Mouse (Mus musculus) embryonic facial prominence, embryonic 13.5 days (tissue): ENCODE data around the gene Ttc30b. TPM values are rescaled to one million over a fixed set of nuclear protein-coding genes. Genes with fewer than 3 reads are reported as not detected.

Source experiments
- ATAC-seq: fragments of 200-750 bp; cut with Nextera tagmentation; 2 replicates; pipeline ENCODE4 v1.8.0; 2017; ENCODE audit warnings: low read depth; ENCODE audit not compliant: insufficient number of reproducible peaks, insufficient read depth, low FRiP score, low TSS enrichment
- H3K27ac ChIP-seq: fragments of 300-500 bp; sonication (generic); 2 replicates; pipeline ENCODE4 v1.5.1; 2015; ENCODE audit warnings: moderate library complexity, mild to moderate bottlenecking, inconsistent platforms
- H3K27me3 ChIP-seq: fragments of 300-500 bp; sonication (generic); 2 replicates; pipeline ENCODE4 v1.6.1; 2015; ENCODE audit warnings: mild to moderate bottlenecking, inconsistent platforms
- H3K36me3 ChIP-seq: fragments of 300-500 bp; sonication (generic); 2 replicates; pipeline ENCODE4 v1.6.1; 2015; ENCODE audit warnings: mild to moderate bottlenecking, inconsistent platforms
- H3K4me1 ChIP-seq: fragments of 300-500 bp; sonication (generic); 2 replicates; pipeline ENCODE4 v1.6.1; 2015; ENCODE audit warnings: inconsistent platforms
- H3K4me2 ChIP-seq: fragments of 300-500 bp; sonication (generic); 2 replicates; pipeline ENCODE4 v1.6.1; 2015; ENCODE audit warnings: moderate library complexity, mild to moderate bottlenecking, inconsistent platforms
- H3K4me3 ChIP-seq: fragments of 300-500 bp; sonication (generic); 2 replicates; pipeline ENCODE4 v1.5.1; 2015; ENCODE audit warnings: mild to moderate bottlenecking, inconsistent platforms
- H3K9ac ChIP-seq: fragments of 300-500 bp; sonication (generic); 2 replicates; pipeline ENCODE4 v1.6.1; 2015; ENCODE audit warnings: mild to moderate bottlenecking, inconsistent platforms
- H3K9me3 ChIP-seq: fragments of 300-500 bp; sonication (generic); 2 replicates; pipeline ENCODE4 v1.6.1; 2016; ENCODE audit warnings: inconsistent platforms
- WGBS: fragments of 180-500 bp; shearing (Covaris S2); methylation state at CpG from one replicate; pipeline ENCODE4 v1.1.7; 2015; ENCODE audit warnings: mixed read lengths; 5-methylcytosine and 5-hydroxymethylcytosine counted together
- polyA plus RNA-seq: library from polyadenylated mRNA; unstranded; fragments of >200 nt; fragmentation: Nextera tagmentation; extraction: Ambion mirVana; gene quantifications from 2 replicates; pipeline ENCODE4 v1.2.1, GENCODE M21; 2015

Ttc30b gene
- polyA plus RNA-seq, 1 experiment from 2014 or later = 8.7 TPM

DNA sequence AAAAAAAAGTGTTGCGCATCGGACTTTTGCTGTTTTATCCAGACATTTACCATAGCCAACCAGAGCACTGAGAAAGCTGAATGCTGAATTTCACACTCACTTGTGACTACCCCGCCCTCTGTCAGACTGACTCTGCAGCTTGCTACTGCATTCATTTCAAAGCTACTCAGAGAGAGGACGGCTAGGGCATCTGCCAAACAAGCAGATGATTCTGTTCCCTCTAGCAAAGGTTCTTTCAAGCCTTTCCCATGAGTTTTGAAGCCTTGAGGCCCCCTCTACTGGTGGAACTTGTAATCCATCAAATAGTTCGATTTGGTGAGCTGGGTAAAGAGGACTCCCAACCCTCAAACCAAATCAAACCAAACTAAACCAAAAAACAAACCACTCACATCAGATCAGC, 26.6 kb upstream of the Ttc30b start:
- Histone ChIP-seq H3K36me3 (no peaks in the 10 kb centered on the region), H3K27me3 (no peaks in the 10 kb centered on the region; the same call in 1 of the 2 replicates), H3K27ac (no peak overlapping the region), H3K9me3 (no peaks in the 10 kb centered on the region), H3K9ac (0 out of 2 replicates have a peak overlapping the region, but pooled peaks have one; percentile 32), H3K4me2 (peak overlapping the region; percentile 55), H3K4me3 (peak overlapping the region; percentile 23; the same call in 1 of the 2 replicates), H3K4me1 (peaks cover 25% of the 10 kb centered on the region)
- no peak for ATAC-seq
- 23% methylated on average over 5 of the region's 5 CpGs for WGBS

- WGBS = 16% methylated on average over 14 of the region's 14 CpGs
- H3K4me2 ChIP-seq = peak overlapping the region; percentile 55
- peaks cover 29% of the 10 kb centered on the region for H3K4me1 ChIP-seq
- H3K9me3 ChIP-seq = no peaks in the 10 kb centered on the region
- 0 out of 2 replicates have a peak overlapping the region, but pooled peaks have one; percentile 32 for H3K9ac ChIP-seq
- H3K4me3 ChIP-seq = peak overlapping the region; percentile 23
- no peaks in the 10 kb centered on the region for H3K36me3 ChIP-seq
- no peak overlapping the region for H3K27ac ChIP-seq
- no peaks in the 10 kb centered on the region; the same call in 1 of the 2 replicates for H3K27me3 ChIP-seq
- no peak; the same call in 1 of the 2 replicates for ATAC-seq
Measured at GRCm38 (mm10) chr2:75964512-75964911, 26.1 kb upstream of the Ttc30b start.

GRCm38 (mm10) chr2:75964051-75964450, 25.7 kb upstream of the Ttc30b start:
- WGBS = 67% methylated on average over 5 of the region's 5 CpGs

GRCm38 (mm10) chr2:75963211-75963840, 24.9 kb upstream of the Ttc30b start:
- no peaks in the 10 kb centered on the region; the same call in 1 of the 2 replicates for H3K27me3 ChIP-seq
- 56% methylated on average over 10 of the region's 10 CpGs for WGBS
- H3K4me2 ChIP-seq = no peak overlapping the region
- H3K9me3 ChIP-seq = no peaks in the 10 kb centered on the region
- H3K4me1 ChIP-seq = peaks cover 35% of the 10 kb centered on the region
- no peak overlapping the region for H3K27ac ChIP-seq
- no peaks in the 10 kb centered on the region for H3K36me3 ChIP-seq
- ATAC-seq = no peak
- H3K4me3 ChIP-seq = no peak overlapping the region
- no peak overlapping the region for H3K9ac ChIP-seq

More at GRCm38 (mm10) chr2:75964051-75964450, 25.7 kb upstream of the Ttc30b start:
- no peaks in the 10 kb centered on the region; the same call in 1 of the 2 replicates for H3K27me3 ChIP-seq
- H3K36me3 ChIP-seq = no peaks in the 10 kb centered on the region
- peak overlapping the region; percentile 55 for H3K4me2 ChIP-seq
- H3K9ac ChIP-seq = no peak overlapping the region
- peaks cover 34% of the 10 kb centered on the region for H3K4me1 ChIP-seq
- H3K4me3 ChIP-seq = peak overlapping the region; percentile 23; the same call in 1 of the 2 replicates
- no peak overlapping the region for H3K27ac ChIP-seq
- no peak for ATAC-seq
- H3K9me3 ChIP-seq = no peaks in the 10 kb centered on the region

- no peak overlapping the region for H3K9ac ChIP-seq
- 0 out of 2 replicates have a peak overlapping the region, but pooled peaks have one; percentile 6 for H3K4me3 ChIP-seq
- H3K27me3 ChIP-seq = no peaks in the 10 kb centered on the region; the same call in 1 of the 2 replicates
- H3K27ac ChIP-seq = peak overlapping the region; percentile 66; the same call in 1 of the 2 replicates
- ATAC-seq = no peak
- H3K4me2 ChIP-seq = peak overlapping the region; percentile 56
- H3K4me1 ChIP-seq = peaks cover 35% of the 10 kb centered on the region
- no peaks in the 10 kb centered on the region for H3K36me3 ChIP-seq
- no peaks in the 10 kb centered on the region for H3K9me3 ChIP-seq
- WGBS = 57% methylated on average over 15 of the region's 15 CpGs
Measured at GRCm38 (mm10) chr2:75960366-75961330, 22.3 kb upstream of the Ttc30b start.

GRCm38 (mm10) chr2:75959850-75960365, 21.5 kb upstream of the Ttc30b start:
- H3K4me3 ChIP-seq = peak overlapping the region; percentile 6
- H3K27me3 ChIP-seq = no peaks in the 10 kb centered on the region; the same call in 1 of the 2 replicates
- H3K4me1 ChIP-seq = peaks cover 33% of the 10 kb centered on the region
- peak overlapping the region; percentile 32; the same call in 1 of the 2 replicates for H3K9ac ChIP-seq
- H3K9me3 ChIP-seq = no peaks in the 10 kb centered on the region
- peak overlapping the region; percentile 56 for H3K4me2 ChIP-seq
- no peaks in the 10 kb centered on the region for H3K36me3 ChIP-seq
- H3K27ac ChIP-seq = peak overlapping the region; percentile 66; the same call in 1 of the 2 replicates
- ATAC-seq = no peak
- WGBS = 7% methylated on average over 15 of the region's 15 CpGs

DNA sequence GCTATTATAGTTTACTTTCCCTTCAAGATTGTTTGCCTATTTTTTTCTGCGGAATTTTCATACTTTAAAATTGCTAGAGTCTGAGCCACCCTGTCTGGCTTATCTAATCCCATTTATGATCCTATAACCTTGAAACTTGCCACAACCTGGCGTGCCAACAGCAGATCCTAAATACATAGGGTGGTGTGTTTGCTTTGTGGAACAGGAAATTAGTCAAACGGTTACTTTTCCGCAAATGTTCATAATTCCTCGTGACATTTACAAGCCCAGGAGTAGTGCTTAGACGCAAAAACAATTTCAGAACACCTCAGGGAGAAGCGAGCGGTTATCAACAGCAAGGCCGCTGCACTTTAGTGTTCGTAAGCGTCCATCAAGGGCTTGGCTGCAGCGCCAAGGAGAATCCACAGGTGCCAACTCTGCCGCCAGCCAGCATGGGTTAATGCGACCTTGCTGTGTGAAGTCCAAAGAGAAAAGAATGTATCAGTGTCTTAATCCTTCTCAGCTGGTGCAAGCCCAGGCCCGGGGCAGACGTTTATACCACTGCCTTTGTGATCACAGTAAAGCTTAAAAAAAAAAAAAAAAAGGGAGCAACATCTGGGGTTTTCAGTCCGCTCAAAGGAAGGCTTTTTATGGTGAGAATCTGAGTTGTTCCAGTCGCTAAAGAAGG, 20.9 kb upstream of the Ttc30b start:
- H3K4me1 ChIP-seq = peaks cover 27% of the 10 kb centered on the region
- WGBS = 24% methylated on average over 18 of the region's 18 CpGs

GRCm38 (mm10) chr2:75955709-75956108, 17.3 kb upstream of the Ttc30b start:
- H3K36me3 ChIP-seq = no peaks in the 10 kb centered on the region
- no peak overlapping the region for H3K4me2 ChIP-seq
- WGBS = 53% methylated on average over 14 of the region's 14 CpGs
- peaks cover 17% of the 10 kb centered on the region for H3K4me1 ChIP-seq
- H3K27me3 ChIP-seq = no peaks in the 10 kb centered on the region; the same call in 1 of the 2 replicates
- no peaks in the 10 kb centered on the region for H3K9me3 ChIP-seq
- ATAC-seq = no peak
- H3K9ac ChIP-seq = no peak overlapping the region
- H3K4me3 ChIP-seq = no peak overlapping the region
- no peak overlapping the region for H3K27ac ChIP-seq

More for the DNA sequence above, 20.9 kb upstream of the Ttc30b start:
- no peak overlapping the region for H3K27ac ChIP-seq
- no peaks in the 10 kb centered on the region for H3K9me3 ChIP-seq
- no peaks in the 10 kb centered on the region for H3K36me3 ChIP-seq
- H3K4me3 ChIP-seq = peak overlapping the region; percentile 6
- H3K9ac ChIP-seq = peak overlapping the region; percentile 32; the same call in 1 of the 2 replicates
- H3K27me3 ChIP-seq = no peaks in the 10 kb centered on the region; the same call in 1 of the 2 replicates
- peak overlapping the region; percentile 56 for H3K4me2 ChIP-seq
- no peak for ATAC-seq

DNA sequence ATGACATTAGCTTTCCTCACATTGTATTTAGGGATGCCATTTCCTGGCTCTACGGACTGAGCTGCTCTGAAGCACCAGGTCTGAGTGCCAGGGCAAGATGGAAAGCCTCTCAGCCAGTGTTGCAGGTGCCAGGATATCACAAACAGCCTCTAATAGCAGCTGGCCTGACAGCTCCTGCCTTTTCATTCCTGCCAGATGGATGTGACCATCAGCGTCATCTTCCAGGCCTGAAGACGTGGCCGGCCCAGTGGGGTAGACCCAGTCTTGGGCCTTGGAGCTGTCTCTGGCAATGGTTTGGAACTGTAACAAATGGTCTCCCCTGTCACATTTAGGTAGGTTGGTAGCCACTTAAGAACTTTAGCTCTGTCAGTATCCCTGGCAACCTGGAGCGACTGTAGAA, 14.9 kb upstream of the Ttc30b start:
- no peak for ATAC-seq
- no peaks in the 10 kb centered on the region for H3K4me1 ChIP-seq

DNA sequence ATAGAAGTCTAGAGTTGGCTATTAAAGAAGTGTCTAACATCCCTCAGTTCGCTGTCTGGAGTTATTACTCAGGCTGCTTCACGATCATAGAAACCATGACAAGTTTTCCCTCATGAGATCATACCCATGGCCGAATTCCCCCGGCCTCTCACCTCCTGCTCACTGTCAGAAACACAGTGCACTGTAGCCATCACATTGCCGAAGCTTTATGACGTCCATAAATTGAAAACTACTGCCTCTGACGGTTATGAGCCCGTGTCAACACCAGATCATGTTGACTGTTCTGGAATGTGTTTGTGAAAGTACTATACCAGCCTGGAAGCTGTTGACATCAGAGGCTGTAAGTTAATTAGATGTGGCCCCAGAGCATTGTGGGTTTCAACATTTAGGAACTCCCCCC, 12.3 kb upstream of the Ttc30b start:
- 78% methylated on average over 8 of the region's 8 CpGs for WGBS
- H3K4me3 ChIP-seq = no peak overlapping the region
- H3K27ac ChIP-seq = no peak overlapping the region

More for the DNA sequence above, 14.9 kb upstream of the Ttc30b start:
- H3K36me3 ChIP-seq = no peaks in the 10 kb centered on the region
- H3K4me3 ChIP-seq = no peak overlapping the region
- H3K27me3 ChIP-seq = no peaks in the 10 kb centered on the region
- WGBS = 97% methylated on average over 5 of the region's 5 CpGs
- H3K4me2 ChIP-seq = no peak overlapping the region
- no peak overlapping the region for H3K27ac ChIP-seq
- H3K9ac ChIP-seq = no peak overlapping the region
- no peaks in the 10 kb centered on the region for H3K9me3 ChIP-seq

More for the DNA sequence above, 12.3 kb upstream of the Ttc30b start:
- no peak for ATAC-seq
- H3K36me3 ChIP-seq = no peaks in the 10 kb centered on the region
- no peak overlapping the region for H3K4me2 ChIP-seq
- no peaks in the 10 kb centered on the region for H3K27me3 ChIP-seq
- no peaks in the 10 kb centered on the region for H3K4me1 ChIP-seq
- H3K9me3 ChIP-seq = no peaks in the 10 kb centered on the region
- no peak overlapping the region for H3K9ac ChIP-seq
